Comparison of ENCODE assay signal across 18 mouse cellular contexts in the genomic region with DNA sequence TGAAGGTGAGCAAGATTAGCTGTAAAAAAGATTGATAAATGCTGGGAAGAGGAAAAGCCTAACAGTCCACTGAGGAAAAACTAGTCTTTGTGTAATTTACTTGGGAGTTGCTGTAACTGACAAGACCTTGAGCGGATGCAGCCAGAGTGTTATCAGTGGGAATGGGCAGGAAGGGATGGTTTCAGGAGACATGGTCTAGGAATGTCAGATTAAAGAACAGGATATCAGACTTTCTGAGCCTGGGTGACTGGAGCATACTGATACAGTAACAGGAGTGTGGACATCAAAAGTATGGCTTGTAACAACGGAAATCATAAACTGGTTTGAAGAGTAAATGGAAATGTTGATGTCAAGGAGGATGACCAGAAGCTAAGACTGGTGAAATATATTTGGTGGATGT. TPM values are rescaled to one million over a fixed set of nuclear protein-coding genes. Genes with fewer than 3 reads are reported as not detected.
"Had no signal": no experiment of that assay in that cellular context is flagged by ENCODE, and none has a peak within 500 bp of the region (broad histone marks: within the 10 kb centered on the region; RNA-seq: fewer than 3 reads in every experiment).

No protein-coding gene starts in this region.

- DNase-seq: lung, adult 2 months; lung, postnatal 14 days; lung, postnatal 36 days; right cerebral cortex, postnatal 14 days; thymus, adult 2 months; thymus, postnatal 25 days; thymus, postnatal 4 days had no signal

- H3K9me3 ChIP-seq: lung, embryonic 15.5 days; megakaryocyte, embryonic 14.5 days; midbrain, embryonic 13.5 days; midbrain, embryonic 15.5 days; neural tube, embryonic 12.5 days; stomach, embryonic 15.5 days had no signal

- H3K36me3 ChIP-seq: lung, embryonic 15.5 days; midbrain, embryonic 13.5 days; midbrain, embryonic 15.5 days; neural tube, embryonic 12.5 days; stomach, embryonic 15.5 days had no signal

- H3K9ac ChIP-seq: lung, embryonic 15.5 days; midbrain, embryonic 13.5 days; midbrain, embryonic 15.5 days; neural tube, embryonic 12.5 days; stomach, embryonic 15.5 days had no signal

- H3K4me1 ChIP-seq: lung, embryonic 15.5 days; midbrain, embryonic 13.5 days; midbrain, embryonic 15.5 days; neural tube, embryonic 12.5 days; stomach, embryonic 15.5 days had no signal

- H3K4me2 ChIP-seq: lung, embryonic 15.5 days; midbrain, embryonic 11.5 days; midbrain, embryonic 13.5 days; midbrain, embryonic 15.5 days; neural tube, embryonic 12.5 days; stomach, embryonic 15.5 days had no signal

- H3K27ac ChIP-seq: lung, embryonic 15.5 days; macrophage; midbrain, embryonic 13.5 days; midbrain, embryonic 15.5 days; neural tube, embryonic 12.5 days; stomach, embryonic 15.5 days; stomach, postnatal 0 days had no signal

- H3K27me3 ChIP-seq: lung, embryonic 15.5 days; megakaryocyte, embryonic 14.5 days; midbrain, embryonic 13.5 days; midbrain, embryonic 15.5 days; neural tube, embryonic 12.5 days; stomach, embryonic 15.5 days had no signal

- ATAC-seq: lung, postnatal 0 days; midbrain, embryonic 13.5 days; midbrain, embryonic 15.5 days had no signal

- H3K4me3 ChIP-seq: lung, embryonic 15.5 days; megakaryocyte, embryonic 14.5 days; midbrain, embryonic 13.5 days; midbrain, embryonic 15.5 days; neural tube, embryonic 12.5 days; stomach, embryonic 15.5 days had no signal

RNA-seq across cellular contexts. Expression of gene Hapln1, which starts 43.0 kb away (rescaled TPM):
- polyA plus RNA-seq: macrophage; spleen, adult 2 months had no signal
